Mouse (Mus musculus): ENCODE measurements around the gene Nol3. TPM values are rescaled to one million over a fixed set of nuclear protein-coding genes. Genes with fewer than 3 reads are reported as not detected.

Gene Nol3
- total and polyA plus RNA-seq, 3 experiments = 0.63 to 0.89 TPM; not detected in 1

- peaks cover 7% of the 10 kb centered on the region for H3K79me2 ChIP-seq (ENCODE audit: control insufficient read depth, insufficient read depth, low read length, poor library complexity)
- peak; percentile 34 for DNase-seq (ENCODE audit: low read depth, low spot score)
- H3K4me1 ChIP-seq (ENCODE audit: control insufficient read depth in 1 of 2, insufficient read depth in 2 of 2, low read length in 2 of 2) = peaks cover 0 to 29% of the 10 kb centered on the region in 2 experiments; a peak in 3 of 4 replicates
- H3K9me3 ChIP-seq (replicated peaks; ENCODE audit: insufficient read depth, low read length) = no peaks in the 10 kb centered on the region
- H3K27me3 ChIP-seq (ENCODE audit: control insufficient read depth in 1 of 2, insufficient read depth in 2 of 2, low read length in 2 of 2) = no peaks in the 10 kb centered on the region
- H3K9ac ChIP-seq (ENCODE audit: control insufficient read depth, low read depth, low read length, poor library complexity, severe bottlenecking) = no peak within 1 kb of the TSS
- no peak within 1 kb of the TSS for H3K4me3 ChIP-seq (ENCODE audit: control insufficient read depth in 1 of 2, insufficient read depth in 1 of 2, low read depth in 2 of 2, low read length in 2 of 2)
- H3K27ac ChIP-seq (ENCODE audit: control insufficient read depth, low read depth, low read length) = peak within 1 kb of the TSS; percentile 34
- H3K36me3 ChIP-seq (ENCODE audit: control insufficient read depth in 1 of 2, insufficient read depth in 2 of 2, low read length in 2 of 2) = peaks cover 16 to 33% of the 10 kb centered on the region in 2 experiments
- TF ChIP-seq MXI1 (IDR thresholded peaks at IDR 0.05; ENCODE audit: low read depth, low read length) (no peak), RCOR1 (IDR thresholded peaks at IDR 0.05; ENCODE audit: low read depth, low read length) (no peak), MEF2A (IDR thresholded peaks at IDR 0.05; ENCODE audit: extremely low read depth, insufficient replicate concordance, low read depth, low read length, poor library complexity, severe bottlenecking) (no peak), TAL1 (IDR thresholded peaks at IDR 0.05; ENCODE audit: low read length) (no peak), POLR2AphosphoS2 (IDR thresholded peaks at IDR 0.05; ENCODE audit: low read length) (peak; percentile 97), EP300 (IDR thresholded peaks at IDR 0.05; ENCODE audit: low read depth in 1 of 2, low read length in 2 of 2) (no peak), HCFC1 (IDR thresholded peaks at IDR 0.05; ENCODE audit: low read depth, low read length) (no peak), USF2 (IDR thresholded peaks at IDR 0.05; ENCODE audit: borderline replicate concordance in 1 of 2, insufficient read depth in 1 of 2, low read depth in 1 of 2, low read length in 2 of 2) (no peak), NELFE (IDR thresholded peaks at IDR 0.05; ENCODE audit: low read depth, low read length) (no peak), KAT2A (conservative IDR thresholded peaks at IDR 0.05; ENCODE audit: low read depth, low read length) (no peak), POLR2A (IDR thresholded peaks at IDR 0.05; ENCODE audit: control insufficient read depth in 1 of 2, insufficient read depth in 1 of 2, low read depth in 1 of 2, low read length in 2 of 2, poor library complexity in 1 of 2) (peak in 1 of 2 experiments; percentile 40; a peak in 2 of 4 replicates), ELF1 (IDR thresholded peaks at IDR 0.05; ENCODE audit: low read depth, low read length) (no peak), POLR2AphosphoS5 (IDR thresholded peaks at IDR 0.05; ENCODE audit: borderline replicate concordance, low read depth, low read length) (no peak), BHLHE40 (IDR thresholded peaks at IDR 0.05; ENCODE audit: borderline replicate concordance, low read depth, low read length) (no peak), CTCF (IDR thresholded peaks at IDR 0.05 in 2 of 3, conservative IDR thresholded peaks at IDR 0.05 in 1 of 3; ENCODE audit: control insufficient read depth in 1 of 3, insufficient read depth in 1 of 3, low read depth in 2 of 3, low read length in 3 of 3, poor library complexity in 1 of 3, severe bottlenecking in 1 of 3) (no peak; a peak in 1 of 6 replicates), ZMIZ1 (IDR thresholded peaks at IDR 0.05; ENCODE audit: low read depth, low read length) (peak; percentile 72), CHD1 (IDR thresholded peaks at IDR 0.05; ENCODE audit: low read depth, low read length) (no peak), SMC3 (IDR thresholded peaks at IDR 0.05; ENCODE audit: low read depth, low read length) (0 out of 2 replicates have a peak, but pooled peaks have one; percentile 14)
These were observed 29.5 kb downstream of the Nol3 start, which contains the start of gene Elmo3 for GRCm38 (mm10) chr8:105305211-105306145. Gene Elmo3 (plus strand): TSS chr8:105305601.
